ENCODE assay signal across 8 mouse cellular contexts in the genomic region with DNA sequence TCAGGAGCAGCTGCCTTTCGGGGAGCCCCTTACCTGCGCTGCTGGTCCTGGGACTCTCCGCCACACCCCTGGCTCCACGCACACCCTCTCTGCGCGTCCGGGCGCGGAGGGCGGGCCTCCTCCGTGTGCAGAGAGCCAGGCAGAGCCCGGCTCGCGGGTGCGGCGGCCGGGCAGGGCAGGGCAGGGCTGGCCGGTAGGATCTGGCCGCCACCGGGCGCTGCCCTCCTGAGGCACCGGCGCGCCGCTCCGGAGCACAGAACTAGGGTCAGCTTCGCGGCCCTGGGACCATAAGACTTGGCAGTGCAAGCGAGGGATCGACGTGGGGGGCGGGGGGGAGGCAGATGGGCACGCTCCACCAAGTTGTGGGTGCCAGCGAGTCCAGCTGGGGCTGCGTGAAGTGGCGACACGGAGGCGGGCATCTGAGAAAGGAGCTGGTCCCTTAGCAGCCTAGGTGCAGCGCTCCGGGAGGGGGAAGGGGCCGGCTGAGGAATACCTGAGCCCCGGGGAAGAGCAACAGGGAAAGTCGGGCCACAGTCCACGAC. TPM values are rescaled to one million over a fixed set of nuclear protein-coding genes. Genes with fewer than 3 reads are reported as not detected.
DNase-seq lines count a peak whose midpoint lies in the region; ATAC-seq and TF ChIP-seq lines count a peak whose summit lies in the region.

Gene Tmem171, minus strand, starts transcription at position 62 of the 542 bp plus-strand sequence.

- ATAC-seq in embryonic facial prominence, embryonic 13.5 days (ENCODE audit: insufficient number of reproducible peaks, insufficient read depth, low FRiP score, low TSS enrichment, low read depth), result peak; percentile 53; the same call in 1 of the 2 replicates
- ATAC-seq in hindbrain, embryonic 16.5 days, result 0 out of 2 replicates have a peak, but pooled peaks have one; percentile 37
- peak; percentile 47; the same call in 1 of the 2 replicates for ATAC-seq in neural tube, embryonic 13.5 days (ENCODE audit: low read depth)

- H3K9me3 ChIP-seq in embryonic facial prominence, embryonic 13.5 days, result no peaks in the 10 kb centered on the region
- H3K9me3 ChIP-seq in hindbrain, embryonic 16.5 days (ENCODE audit: control insufficient read depth, low read length), result no peaks in the 10 kb centered on the region
- no peaks in the 10 kb centered on the region for H3K9me3 ChIP-seq in neural tube, embryonic 13.5 days

- peaks cover 38% of the 10 kb centered on the region for H3K27me3 ChIP-seq in embryonic facial prominence, embryonic 13.5 days
- peaks cover 6% of the 10 kb centered on the region; the same call in 1 of the 2 replicates for H3K27me3 ChIP-seq in hindbrain, embryonic 16.5 days (replicated peaks; ENCODE audit: control insufficient read depth, insufficient read depth, low read length)
- no peaks in the 10 kb centered on the region for H3K27me3 ChIP-seq in liver, adult 2 months (ENCODE audit: control insufficient read depth, insufficient read depth, low read length)
- peaks cover 36% of the 10 kb centered on the region for H3K27me3 ChIP-seq in neural tube, embryonic 13.5 days

- peak within 1 kb of the TSS; percentile 46 for H3K4me3 ChIP-seq in embryonic facial prominence, embryonic 13.5 days
- H3K4me3 ChIP-seq in hindbrain, embryonic 16.5 days (ENCODE audit: low read length), result peak within 1 kb of the TSS; percentile 37
- peak within 1 kb of the TSS; percentile 53; the same call in 1 of the 2 replicates for H3K4me3 ChIP-seq in liver, adult 2 months (ENCODE audit: insufficient read depth, low read depth, low read length)
- H3K4me3 ChIP-seq in neural tube, embryonic 13.5 days, result peak within 1 kb of the TSS; percentile 34

- no peak for TF ChIP-seq CTCF in liver, adult 2 months (IDR thresholded peaks at IDR 0.05; ENCODE audit: low read depth, low read length)

- peak within 1 kb of the TSS; percentile 71 for H3K9ac ChIP-seq in embryonic facial prominence, embryonic 13.5 days
- peak within 1 kb of the TSS; percentile 52 for H3K9ac ChIP-seq in hindbrain, embryonic 16.5 days (ENCODE audit: low read depth, low read length)
- H3K9ac ChIP-seq in liver, adult 2 months (ENCODE audit: low read depth, low read length), result peak within 1 kb of the TSS; percentile 76
- peak within 1 kb of the TSS; percentile 60 for H3K9ac ChIP-seq in neural tube, embryonic 13.5 days

- no peak for TF ChIP-seq POLR2A in liver, adult 2 months (IDR thresholded peaks at IDR 0.05; ENCODE audit: extremely low read depth, insufficient read depth, low read length)

- H3K4me1 ChIP-seq in embryonic facial prominence, embryonic 13.5 days, result peaks cover 18% of the 10 kb centered on the region
- H3K4me1 ChIP-seq in hindbrain, embryonic 16.5 days (ENCODE audit: control insufficient read depth, insufficient read depth, low read depth, low read length), result peaks cover 7% of the 10 kb centered on the region
- peaks cover 13% of the 10 kb centered on the region for H3K4me1 ChIP-seq in liver, adult 2 months (ENCODE audit: control insufficient read depth, insufficient read depth, low read length)
- H3K4me1 ChIP-seq in neural tube, embryonic 13.5 days (replicated peaks), result peaks cover 9% of the 10 kb centered on the region

- peak within 1 kb of the TSS; percentile 92 for H3K4me2 ChIP-seq in embryonic facial prominence, embryonic 13.5 days
- peak within 1 kb of the TSS; percentile 74 for H3K4me2 ChIP-seq in hindbrain, embryonic 16.5 days (ENCODE audit: low read length)
- peak within 1 kb of the TSS; percentile 66 for H3K4me2 ChIP-seq in neural tube, embryonic 13.5 days

- WGBS in embryonic facial prominence, embryonic 13.5 days, result 4% methylated on average over 37 of the region's 44 CpGs
- 10% methylated on average over 32 of the region's 44 CpGs for WGBS in hindbrain, embryonic 16.5 days
- 7% methylated on average over 44 of the region's 44 CpGs for WGBS in liver, adult 2 months
- whole genome bisulfite sequencing in neural tube, embryonic 13.5 days, result 5% methylated on average over 43 of the region's 44 CpGs

- no peaks in the 10 kb centered on the region for H3K36me3 ChIP-seq in embryonic facial prominence, embryonic 13.5 days
- H3K36me3 ChIP-seq in hindbrain, embryonic 16.5 days (ENCODE audit: control insufficient read depth, insufficient read depth, low read length), result no peaks in the 10 kb centered on the region
- H3K36me3 ChIP-seq in liver, adult 2 months (ENCODE audit: control insufficient read depth, insufficient read depth, low read length), result no peaks in the 10 kb centered on the region
- H3K36me3 ChIP-seq in neural tube, embryonic 13.5 days, result no peaks in the 10 kb centered on the region

- no peaks in the 10 kb centered on the region for H3K79me2 ChIP-seq in liver, adult 2 months (ENCODE audit: control insufficient read depth, insufficient read depth, low read length)

- H3K27ac ChIP-seq in embryonic facial prominence, embryonic 13.5 days, result no peak within 1 kb of the TSS
- H3K27ac ChIP-seq in hindbrain, embryonic 16.5 days (ENCODE audit: low read depth, low read length), result no peak within 1 kb of the TSS
- H3K27ac ChIP-seq in liver, adult 2 months (replicated peaks; ENCODE audit: insufficient read depth, low read depth, low read length), result no peak within 1 kb of the TSS
- H3K27ac ChIP-seq in neural tube, embryonic 13.5 days (replicated peaks), result no peak within 1 kb of the TSS

- peak; percentile 23 to 29 for DNase-seq in cerebellum, postnatal 14 days
- DNase-seq in cerebellum, adult 11 months, result no peak
- peak; percentile 22 for DNase-seq in liver, adult 2 months (ENCODE audit: extremely low read depth, low read depth, low spot score)
- no peak for DNase-seq in frontal cortex, postnatal 10 days (ENCODE audit: low spot score in 2 of 2)
- DNase-seq in thymus, postnatal 4 days, result no peak

RNA-seq across cellular contexts. Expression of gene Tmem171, which starts in this region (rescaled TPM):
- 0.35 and 0.45 TPM in 2 replicates for polyA plus RNA-seq in embryonic facial prominence, embryonic 13.5 days (2015; fragmentation: Nextera tagmentation; extraction: Ambion mirVana)
- polyA plus RNA-seq in hindbrain, embryonic 16.5 days (2015; fragmentation: Nextera tagmentation; extraction: Ambion mirVana), result 0.26 TPM in 1 of 2 replicates, not detected in the other
- not detected in 2 replicates for total RNA-seq in liver, adult 2 months (2014; rRNA removed)
- 0.30 and 0.38 TPM in 2 replicates for polyA plus RNA-seq in liver, adult 2 months (2012; rRNA removed)
- polyA plus RNA-seq in neural tube, embryonic 13.5 days (2015; fragmentation: Nextera tagmentation; extraction: Ambion mirVana), result not detected in 2 replicates

Comparison
In these comparisons a context has a peak if more than half of its experiments do, and no peak if none do; other contexts are left out.
1. DNase-seq: peak in cerebellum, postnatal 14 days (2 of 2); none in cerebellum, adult 11 months (single experiment), frontal cortex, postnatal 10 days (0 of 2) and thymus, postnatal 4 days (single experiment).
2. Peak in ATAC-seq, H3K4me3 ChIP-seq, H3K9ac ChIP-seq and H3K4me2 ChIP-seq in embryonic facial prominence, embryonic 13.5 days; RNA of the gene not detected or under 1 TPM.
3. Peak in ATAC-seq, H3K4me3 ChIP-seq, H3K9ac ChIP-seq and H3K4me2 ChIP-seq in hindbrain, embryonic 16.5 days; RNA of the gene not detected or under 1 TPM.
4. Peak in DNase-seq, H3K4me3 ChIP-seq and H3K9ac ChIP-seq in liver, adult 2 months; RNA of the gene not detected or under 1 TPM.
5. Peak in ATAC-seq, H3K4me3 ChIP-seq, H3K9ac ChIP-seq and H3K4me2 ChIP-seq in neural tube, embryonic 13.5 days; RNA of the gene not detected or under 1 TPM.
6. Peak in every context shown above with its lines, with median percentiles within 50 percentile points of each other: ATAC-seq, H3K4me2 ChIP-seq, H3K4me3 ChIP-seq and H3K9ac ChIP-seq.